Mouse (Mus musculus) olfactory bulb, adult 2 months (tissue): ENCODE measurements around the gene Galt.

Experiments
- CTCF ChIP-seq: fragments of 200-500 bp; IDR thresholded peaks from 2 replicates; pipeline ENCODE4 v1.5.1; 2012; ENCODE audit warnings: low read depth, mild to moderate bottlenecking, low read length, moderate library complexity; ENCODE audit not compliant: insufficient read depth
- POLR2A ChIP-seq: fragments of 200-500 bp; IDR thresholded peaks from 2 replicates; pipeline ENCODE4 v1.6.1; 2012; ENCODE audit warnings: mild to moderate bottlenecking, low read depth, low read length, moderate library complexity; ENCODE audit not compliant: insufficient read depth

- no peak for TF ChIP-seq CTCF
- TF ChIP-seq POLR2A, result no peak
These were observed 7.2 kb downstream of the Galt start for GRCm38 (mm10) chr4:41762099-41762687.
